Mouse (Mus musculus) ES-E14 (cell line): Measurements from ENCODE around the gene Tmem126b.

ENCODE experiments used
- CHD2 ChIP-seq: IDR thresholded peaks from 2 replicates; pipeline ENCODE4 v1.6.1; 2014; ENCODE audit warnings: mild to moderate bottlenecking, low read depth, low read length, inconsistent platforms
- ZC3H11A ChIP-seq: IDR thresholded peaks from 2 replicates; pipeline ENCODE4 v1.6.1; 2012; ENCODE audit warnings: low read depth, mild to moderate bottlenecking, inconsistent platforms, low read length, borderline replicate concordance

GRCm38 (mm10) chr7:90460330-90460729, 15.5 kb downstream of the Tmem126b start:
- TF ChIP-seq ZC3H11A: no peak
- TF ChIP-seq CHD2: no peak
